Mouse (Mus musculus): ENCODE data around the gene Gm28171. TPM values are rescaled to one million over a fixed set of nuclear protein-coding genes. Genes with fewer than 3 reads are reported as not detected.
"Not testable (repeated sequence)": the region's sequence is repeated elsewhere in the genome, so short reads cannot be mapped to it uniquely, and the experiment has no call there.

Gm28171 gene
- not detected in 2 replicates for polyA plus RNA-seq (2015; fragmentation: Nextera tagmentation; extraction: Ambion mirVana)

DNA sequence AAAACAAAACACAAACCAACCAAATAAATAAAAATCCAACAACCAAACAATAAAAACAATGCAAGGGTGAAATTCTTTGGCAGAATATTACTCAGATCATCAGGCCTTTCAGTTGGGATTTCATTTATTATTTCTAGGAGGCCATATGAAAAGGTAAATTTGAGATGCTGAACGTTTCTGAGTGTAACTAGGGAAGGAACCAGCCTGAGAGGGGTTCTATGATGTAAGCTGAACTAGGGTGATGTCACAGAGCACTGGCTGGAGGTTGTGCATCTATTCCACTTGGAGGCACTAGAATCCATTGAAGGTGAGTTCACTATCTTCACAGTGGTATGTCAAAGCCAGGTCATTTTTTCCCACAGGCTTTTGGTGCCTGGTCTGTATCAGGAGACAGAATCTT, at the start of gene Gm28171:
Gene Gm28171 (plus strand): TSS at position 301 of the 400 bp plus-strand sequence.
- not testable (repeated sequence) for H3K4me2 ChIP-seq; ATAC-seq (ENCODE audit: insufficient read depth); H3K27ac ChIP-seq (replicated peaks); H3K4me1 ChIP-seq (replicated peaks); H3K4me3 ChIP-seq (replicated peaks); H3K9me3 ChIP-seq (replicated peaks); H3K9ac ChIP-seq; H3K36me3 ChIP-seq (replicated peaks); H3K27me3 ChIP-seq
- 11% methylated on average over 1 of the region's 1 CpGs for WGBS (ENCODE audit: insufficient replicate concordance)

Other genes starting within 250 kb of the Gm28171 start
- not detected in 2 replicates for gene Gm21854, start 136.4 kb upstream of the Gm28171 start, polyA plus RNA-seq (2015; fragmentation: Nextera tagmentation; extraction: Ambion mirVana)
- not detected in 2 replicates for gene Gm20914, start 67.4 kb upstream of the Gm28171 start, polyA plus RNA-seq (2015; fragmentation: Nextera tagmentation; extraction: Ambion mirVana)
- gene Gm21778, start 149.1 kb downstream of the Gm28171 start, polyA plus RNA-seq (2015; fragmentation: Nextera tagmentation; extraction: Ambion mirVana), result not detected in 2 replicates